Mouse (Mus musculus) stomach, embryonic 14.5 days (tissue): ENCODE measurements at regions not wholly inside any gene's neighbourhood (a gene's known extent, or its start where the extent isn't known, plus 50 kb on each side); places are given as distances from the start of the nearest gene placed in this dataset.
"Not testable (repeated sequence)": the region's sequence is repeated elsewhere in the genome, so short reads cannot be mapped to it uniquely, and the experiment has no call there.

Experiments
- ATAC-seq: fragments of 200-750 bp; cut with Nextera tagmentation; 2 replicates; pipeline ENCODE4 v1.8.0; 2017; ENCODE audit warnings: low read depth, moderate TSS enrichment; ENCODE audit not compliant: insufficient number of reproducible peaks, insufficient read depth, low FRiP score
- H3K27ac ChIP-seq: fragments of 300-500 bp; sonication (generic); 2 replicates; pipeline ENCODE4 v1.5.1; 2014; ENCODE audit warnings: mild to moderate bottlenecking, low read length, moderate library complexity, mixed read lengths
- H3K27me3 ChIP-seq: fragments of 300-500 bp; sonication (generic); 2 replicates; pipeline ENCODE4 v1.6.1; 2014; ENCODE audit warnings: low read length, control low read depth, mixed read lengths; ENCODE audit not compliant: control insufficient read depth, insufficient read depth
- H3K36me3 ChIP-seq: fragments of 300-500 bp; sonication (generic); 2 replicates; pipeline ENCODE4 v1.6.1; 2014; ENCODE audit warnings: mild to moderate bottlenecking, control low read depth, low read length, moderate library complexity, mixed read lengths; ENCODE audit not compliant: control insufficient read depth, insufficient read depth
- H3K4me1 ChIP-seq: fragments of 300-500 bp; sonication (generic); 2 replicates; pipeline ENCODE4 v1.6.1; 2014; ENCODE audit warnings: low read length, control low read depth, mixed read lengths; ENCODE audit not compliant: control insufficient read depth, insufficient read depth
- H3K4me2 ChIP-seq: fragments of 300-500 bp; sonication (generic); replicated peaks from 2 replicates; pipeline ENCODE4 v1.6.1; 2014; ENCODE audit warnings: low read depth, low read length, control low read depth
- H3K4me3 ChIP-seq: fragments of 300-500 bp; sonication (generic); 2 replicates; pipeline ENCODE4 v1.5.1; 2014; ENCODE audit warnings: low read depth, low read length, control low read depth
- H3K9ac ChIP-seq: fragments of 300-500 bp; sonication (generic); replicated peaks from 2 replicates; pipeline ENCODE4 v1.6.1; 2014; ENCODE audit warnings: low read depth, mild to moderate bottlenecking, control low read depth, low read length, moderate library complexity, mixed read lengths
- H3K9me3 ChIP-seq: fragments of 300-500 bp; sonication (generic); 2 replicates; pipeline ENCODE4 v1.6.1; 2016; ENCODE audit warnings: low read depth, low read length, control low read depth; ENCODE audit not compliant: control insufficient read depth
- WGBS: fragments of 180-500 bp; shearing (Covaris S2); extraction: QIAGEN DNeasy Blood & Tissue Kit; methylation state at CpG from one replicate; pipeline ENCODE4 v1.1.7; 2014; 5-methylcytosine and 5-hydroxymethylcytosine counted together

DNA sequence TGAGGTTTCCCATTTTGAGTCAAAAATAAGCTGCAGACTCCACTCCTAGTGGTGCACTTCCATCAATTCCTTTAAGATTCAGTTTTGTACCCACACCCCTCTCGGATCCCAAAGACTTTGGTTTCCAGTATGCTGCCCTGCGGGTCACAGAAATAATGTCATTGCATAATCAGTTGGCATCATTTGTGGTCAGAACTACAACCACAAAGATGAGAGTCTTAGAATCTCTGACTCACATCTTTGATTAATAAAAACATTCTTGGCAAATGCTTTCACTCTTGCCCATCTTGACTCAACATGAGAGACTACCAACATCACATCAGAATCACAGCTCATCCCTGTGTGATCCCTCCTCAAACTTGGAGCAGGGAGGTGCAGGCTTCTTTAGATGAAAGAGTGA is 74.1 kb upstream of the Alkbh8 start:
- no peak overlapping the region for H3K4me3 ChIP-seq
- no peak overlapping the region for H3K9ac ChIP-seq
- no peak for ATAC-seq
- H3K9me3 ChIP-seq: no peaks in the 10 kb centered on the region
- no peak overlapping the region for H3K4me2 ChIP-seq
- 85% methylated on average over 2 of the region's 2 CpGs for WGBS
- no peaks in the 10 kb centered on the region for H3K27me3 ChIP-seq
- no peaks in the 10 kb centered on the region for H3K4me1 ChIP-seq
- no peaks in the 10 kb centered on the region for H3K36me3 ChIP-seq
- H3K27ac ChIP-seq: no peak overlapping the region

DNA sequence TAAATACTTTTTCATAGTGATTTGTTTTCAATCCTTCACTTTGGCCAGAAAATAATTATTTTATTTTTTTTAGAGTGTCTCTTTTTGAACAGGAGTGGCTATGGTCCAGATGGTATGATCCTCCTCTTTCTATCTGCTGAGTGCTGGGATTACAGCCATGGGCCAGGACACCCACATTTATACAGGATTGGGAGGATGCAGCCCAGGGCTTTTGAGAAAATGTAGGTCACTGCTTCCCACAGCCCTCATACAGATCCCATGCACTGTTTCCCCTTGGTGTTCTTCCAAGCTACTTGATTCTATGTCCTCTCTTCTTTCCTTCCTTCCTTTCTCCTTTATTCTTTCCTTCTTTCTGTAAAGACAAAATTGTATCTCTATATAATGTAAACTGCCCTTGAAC is 70.5 kb upstream of the Alkbh8 start:
- H3K4me1 ChIP-seq: no peaks in the 10 kb centered on the region
- H3K36me3 ChIP-seq: no peaks in the 10 kb centered on the region
- H3K27me3 ChIP-seq: no peaks in the 10 kb centered on the region
- ATAC-seq: no peak
- H3K27ac ChIP-seq: no peak overlapping the region
- no peak overlapping the region for H3K4me3 ChIP-seq
- H3K9ac ChIP-seq: no peak overlapping the region
- H3K4me2 ChIP-seq: no peak overlapping the region
- no peaks in the 10 kb centered on the region for H3K9me3 ChIP-seq

DNA sequence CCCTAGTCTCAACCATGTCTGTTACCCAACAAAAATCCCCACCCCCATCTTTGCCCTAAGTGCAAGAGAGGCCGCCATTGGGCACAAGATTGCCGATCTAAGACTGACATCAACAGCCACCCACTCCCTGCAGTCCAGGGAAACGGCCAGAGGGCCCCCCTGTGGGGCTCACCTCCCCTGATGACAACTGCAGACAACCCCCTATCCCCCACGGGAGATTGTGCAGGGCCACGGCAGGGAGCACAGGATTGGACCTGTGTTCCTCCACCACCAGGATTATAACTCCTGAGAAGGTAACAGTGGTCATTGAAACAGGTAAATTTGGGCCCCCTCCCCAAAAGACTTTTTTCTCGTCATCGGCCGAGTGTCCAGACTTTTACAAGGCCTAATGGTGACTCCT is 54.4 kb upstream of the Alkbh8 start:
- not testable (repeated sequence) for H3K4me2 ChIP-seq, H3K36me3 ChIP-seq, H3K27me3 ChIP-seq, H3K4me3 ChIP-seq, H3K4me1 ChIP-seq, H3K27ac ChIP-seq, H3K9ac ChIP-seq, ATAC-seq, H3K9me3 ChIP-seq
- 85% methylated on average over 8 of the region's 8 CpGs for WGBS

DNA sequence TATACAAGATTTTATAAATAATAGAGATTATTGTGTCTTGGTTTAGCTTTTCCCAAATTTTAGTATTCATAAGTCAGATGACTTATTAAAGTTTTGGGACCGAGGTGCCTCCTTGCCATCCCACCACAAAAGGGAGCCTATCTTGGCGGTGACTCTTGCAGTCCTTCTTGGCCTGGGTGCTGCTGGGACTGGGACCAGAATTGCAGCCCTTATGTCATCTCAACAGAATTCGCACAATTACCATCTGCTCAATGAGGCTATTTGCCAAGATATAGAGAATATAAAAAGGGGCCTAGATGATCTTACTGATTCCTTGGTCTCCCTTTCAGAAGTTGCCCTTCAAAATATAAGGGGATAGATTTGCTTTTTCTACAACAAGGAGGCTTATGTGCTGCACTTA is 53.0 kb upstream of the Alkbh8 start:
- not testable (repeated sequence) for H3K9me3 ChIP-seq, H3K4me2 ChIP-seq, H3K9ac ChIP-seq, ATAC-seq, H3K4me1 ChIP-seq, H3K27me3 ChIP-seq, H3K36me3 ChIP-seq, H3K27ac ChIP-seq, H3K4me3 ChIP-seq
- WGBS: 86% methylated on average over 3 of the region's 3 CpGs

DNA sequence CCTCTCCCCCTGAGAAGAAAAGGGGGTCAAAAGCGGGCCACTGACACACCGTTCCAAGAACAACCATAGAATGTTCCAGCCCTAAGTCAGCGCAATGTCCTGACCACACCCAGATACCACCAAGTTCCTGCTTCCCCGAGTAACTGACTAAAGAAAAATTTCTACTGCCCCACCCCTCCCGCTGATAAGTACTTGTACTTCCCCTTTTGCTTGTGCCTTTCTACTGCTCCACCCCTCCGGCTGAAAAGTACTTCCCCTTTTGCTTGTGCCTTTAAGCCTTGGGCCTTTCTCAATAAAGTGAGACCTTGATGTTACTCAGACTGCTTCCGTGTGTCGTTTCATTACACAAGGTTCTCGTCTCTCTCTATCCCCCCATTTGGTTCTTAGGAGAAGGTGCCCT is 51.6 kb upstream of the Alkbh8 start:
- not testable (repeated sequence) for H3K36me3 ChIP-seq, H3K4me3 ChIP-seq, H3K9me3 ChIP-seq, H3K4me1 ChIP-seq, H3K27me3 ChIP-seq, ATAC-seq, H3K9ac ChIP-seq, H3K27ac ChIP-seq, H3K4me2 ChIP-seq
- WGBS: 88% methylated on average over 9 of the region's 9 CpGs
